Mouse (Mus musculus): ENCODE measurements around the gene Wars.

GRCm38 (mm10) chr12:108830358-108830757, 63.6 kb downstream of the Wars start:
- no peak for TF ChIP-seq EP300 (IDR thresholded peaks at IDR 0.05; ENCODE audit: low read depth)
- no peak for TF ChIP-seq CTCF (IDR thresholded peaks at IDR 0.05; ENCODE audit: low read depth)
